Mouse (Mus musculus): ENCODE results near the gene H2al1d.
A peak's percentile ranks its signal among the peaks of the same experiment; 100 is the strongest.
"Not testable (repeated sequence)": the region's sequence is repeated elsewhere in the genome, so short reads cannot be mapped to it uniquely, and the experiment has no call there.

Gene H2al1d

DNA sequence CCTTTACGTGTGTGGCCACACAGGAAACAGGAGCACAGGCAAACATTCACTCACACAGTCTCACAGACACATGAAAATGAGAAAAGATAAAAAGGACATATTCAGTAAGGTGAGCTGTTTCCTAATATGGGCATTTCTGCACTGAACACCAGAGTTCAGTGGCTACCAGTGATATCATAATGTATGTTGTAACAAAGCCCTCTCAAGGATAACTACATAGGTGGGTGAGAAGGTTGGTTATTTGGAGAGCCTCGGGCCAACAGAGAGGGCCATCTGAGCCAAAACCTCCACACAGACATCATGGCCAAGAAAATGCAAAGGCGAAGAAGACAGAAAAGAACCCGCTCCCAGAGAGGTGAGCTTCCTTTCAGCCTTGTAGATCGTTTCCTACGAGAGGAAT, at the start of gene H2al1d:
H2al1d (plus strand) TSS at position 301 of the 400 bp plus-strand sequence.
- DNase-seq (ENCODE audit: low spot score in 2 of 2) = not testable (repeated sequence)

DNA sequence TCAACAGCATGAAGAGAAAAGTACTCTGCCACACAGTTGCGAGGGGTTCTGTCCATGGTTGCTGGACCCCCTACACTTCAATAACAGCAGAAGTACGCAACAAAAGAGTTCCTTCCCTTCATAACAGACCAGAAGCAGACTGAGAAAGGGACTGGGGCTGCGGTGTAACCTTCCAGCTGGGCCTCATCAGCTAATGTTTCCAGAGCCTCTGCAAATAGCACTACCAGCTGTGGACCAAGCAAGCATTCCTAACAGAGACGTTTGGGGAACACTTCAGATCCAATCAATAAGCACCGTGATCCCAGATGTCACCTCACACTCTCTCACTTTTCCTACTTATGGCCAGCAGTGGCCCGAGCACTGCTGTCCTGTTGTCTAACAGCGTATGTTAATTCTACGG, 43.7 kb upstream of the H2al1d start:
- DNase-seq (ENCODE audit: low spot score in 2 of 2) = no peak

DNA sequence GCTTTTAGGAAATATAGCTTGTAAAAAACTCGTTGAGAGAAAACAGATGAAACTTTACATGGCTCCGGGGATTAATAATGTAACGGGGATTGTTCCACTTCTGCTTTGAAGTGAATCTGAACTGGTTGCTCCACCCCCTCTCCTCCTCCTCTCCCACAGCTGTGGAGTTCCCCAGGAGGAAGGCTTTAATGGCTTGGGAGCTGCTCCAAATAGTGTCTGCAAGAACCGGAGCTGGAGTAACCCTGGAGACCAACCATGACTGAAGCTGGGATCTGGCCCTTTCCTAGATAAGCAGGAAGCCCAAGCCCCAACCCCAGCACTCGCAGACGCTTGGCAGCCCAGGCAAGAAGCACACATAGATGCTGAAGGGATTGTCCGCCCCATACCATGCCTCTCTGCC, 40.8 kb upstream of the H2al1d start:
- peak in 1 of 2 experiments; percentile 27 for DNase-seq (ENCODE audit: low spot score in 2 of 2)

DNA sequence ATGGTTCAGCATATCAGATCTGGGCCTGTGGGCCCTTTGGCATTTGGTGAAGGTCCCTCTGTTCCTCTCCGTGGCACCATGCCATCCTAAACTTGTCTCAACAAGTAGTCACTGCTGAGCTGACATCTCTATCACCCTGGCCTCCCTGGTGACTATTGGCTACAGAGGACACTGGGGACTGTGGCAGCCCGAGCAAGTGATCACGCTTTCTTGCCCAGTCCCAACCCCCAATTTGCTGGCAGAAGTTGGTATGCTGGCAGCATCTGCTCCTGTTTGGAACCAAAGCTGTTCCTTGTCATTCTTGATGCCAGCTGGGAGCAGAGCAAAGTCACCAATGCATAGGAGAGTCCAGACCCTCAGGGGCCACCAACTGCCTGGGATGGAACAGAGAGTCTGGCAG, 39.5 kb upstream of the H2al1d start:
- no peak for DNase-seq (ENCODE audit: low spot score in 2 of 2)

DNA sequence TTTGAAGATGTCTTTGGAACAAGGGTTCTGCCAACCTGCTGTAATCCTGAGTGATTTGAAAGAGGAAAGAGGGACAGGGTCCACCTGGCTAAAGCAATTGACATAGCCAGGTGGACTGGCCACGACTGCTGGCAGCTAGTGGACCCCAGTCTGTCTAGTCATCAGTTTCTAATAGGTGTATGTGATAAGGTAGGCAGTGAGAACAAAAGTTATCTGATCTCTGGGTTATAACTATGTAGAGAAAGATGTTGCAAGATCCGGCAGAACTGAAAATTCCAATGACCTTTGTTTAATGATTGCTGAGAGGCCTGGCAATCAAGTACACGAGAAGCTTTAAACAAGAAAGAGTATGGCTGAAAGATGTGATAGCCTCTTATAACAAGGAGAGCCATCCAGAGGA, 35.4 kb upstream of the H2al1d start:
- no peak for DNase-seq (ENCODE audit: low spot score in 2 of 2)

DNA sequence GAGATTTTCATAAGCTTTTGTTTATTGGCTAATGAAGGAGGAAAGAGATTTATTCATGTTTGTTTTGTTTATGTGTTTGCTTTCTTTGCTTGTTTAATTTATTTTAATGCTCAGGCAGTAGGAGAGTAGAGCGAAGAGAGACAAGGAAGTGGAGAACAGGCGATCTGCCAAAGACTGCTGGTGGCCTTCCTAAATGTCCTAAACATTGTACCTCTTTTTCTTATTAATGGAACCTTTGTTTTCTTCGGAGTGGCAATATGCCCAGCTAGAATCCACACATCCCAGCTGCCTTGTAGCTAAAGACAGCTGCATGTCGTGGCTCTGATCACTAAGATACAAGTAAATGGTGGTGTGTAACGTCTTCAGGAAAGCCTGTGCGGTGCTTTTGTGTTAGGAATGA, 31.5 kb upstream of the H2al1d start:
- no peak for DNase-seq (ENCODE audit: low spot score in 2 of 2)

DNA sequence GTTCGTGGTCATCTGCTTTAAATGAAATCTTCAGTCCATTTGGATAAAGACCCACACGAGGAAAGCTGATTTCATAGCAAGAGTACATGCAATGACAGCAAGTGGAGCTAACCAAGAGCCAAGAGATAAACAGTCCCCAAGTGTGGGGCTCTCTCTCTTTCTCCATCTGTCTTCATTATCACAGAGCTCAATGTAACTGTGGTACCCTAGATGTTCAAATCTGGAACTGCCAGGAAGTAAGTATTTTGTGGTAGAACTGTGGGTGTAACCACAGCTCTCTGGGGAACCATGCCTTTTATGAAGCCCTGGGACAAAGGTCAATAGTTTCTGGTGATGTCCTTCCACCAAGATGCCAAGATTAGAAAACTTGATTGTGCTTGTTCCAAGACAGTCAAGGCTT, 27.9 kb upstream of the H2al1d start:
- no peak for DNase-seq (ENCODE audit: low spot score in 2 of 2)

DNA sequence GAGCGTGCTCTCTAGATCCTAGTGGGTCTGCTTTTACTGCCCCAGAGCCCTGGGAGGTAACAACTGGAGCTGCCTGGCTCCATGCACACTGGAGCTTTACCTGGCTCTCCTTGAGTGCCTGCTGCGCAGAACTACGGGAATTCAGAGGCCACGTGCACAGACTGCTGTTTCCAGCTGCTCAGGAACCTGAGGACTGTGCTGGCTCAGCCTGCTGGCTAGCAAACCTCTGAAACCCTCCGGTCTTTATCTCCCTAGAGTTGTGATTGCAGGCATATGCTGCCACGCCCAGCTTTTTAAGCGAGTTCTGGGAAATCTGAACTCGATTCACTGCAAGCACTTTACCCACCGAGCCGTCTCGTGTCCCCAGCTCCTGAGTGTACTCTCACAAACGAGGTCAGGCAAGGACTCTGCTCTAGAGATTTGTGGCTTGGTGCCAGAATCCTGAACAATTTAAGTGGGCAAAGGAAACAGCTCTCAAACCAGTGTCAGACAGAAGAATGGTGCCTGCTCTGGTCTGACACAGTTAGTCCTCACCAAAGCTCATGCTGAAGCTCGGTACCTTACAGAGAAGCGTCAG, 20.2 kb upstream of the H2al1d start:
- DNase-seq (ENCODE audit: low spot score in 2 of 2) = no peak

DNA sequence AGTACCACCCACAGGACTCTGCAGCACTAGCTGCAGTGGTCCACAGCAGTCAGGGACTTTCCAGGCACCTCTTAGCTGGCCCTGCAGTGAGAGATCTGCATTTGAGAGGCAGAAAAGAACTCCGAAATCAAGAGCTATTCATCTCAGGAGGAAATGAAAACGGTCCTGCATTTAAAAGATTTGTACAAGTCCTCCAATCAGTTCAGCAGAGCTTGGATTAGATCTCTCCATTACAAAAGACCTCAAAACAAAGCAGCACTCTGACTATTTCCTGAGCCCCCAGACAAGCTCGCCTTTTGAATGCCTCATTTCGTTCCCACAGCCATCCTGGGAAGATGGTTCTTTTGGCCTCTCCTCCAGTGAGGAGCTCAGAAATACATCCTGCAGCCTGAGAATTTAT, 19.4 kb upstream of the H2al1d start:
- DNase-seq (ENCODE audit: low spot score in 2 of 2) = no peak

DNA sequence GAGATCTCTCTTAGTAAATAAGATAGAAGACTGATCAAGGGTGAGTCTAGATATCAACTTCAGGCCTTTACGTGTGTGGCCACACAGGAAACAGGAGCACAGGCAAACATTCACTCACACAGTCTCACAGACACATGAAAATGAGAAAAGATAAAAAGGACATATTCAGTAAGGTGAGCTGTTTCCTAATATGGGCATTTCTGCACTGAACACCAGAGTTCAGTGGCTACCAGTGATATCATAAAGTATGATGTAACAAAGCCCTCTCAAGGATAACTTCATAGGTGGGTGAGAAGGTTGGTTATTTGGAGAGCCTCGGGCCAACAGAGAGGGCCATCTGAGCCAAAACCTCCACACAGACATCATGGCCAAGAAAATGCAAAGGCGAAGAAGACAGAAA, 9.7 kb upstream of the H2al1d start, which contains the start of gene H2al1a:
H2al1a (plus strand) TSS at position 301 of the 400 bp plus-strand sequence.
- DNase-seq (ENCODE audit: low spot score in 2 of 2) = not testable (repeated sequence)

DNA sequence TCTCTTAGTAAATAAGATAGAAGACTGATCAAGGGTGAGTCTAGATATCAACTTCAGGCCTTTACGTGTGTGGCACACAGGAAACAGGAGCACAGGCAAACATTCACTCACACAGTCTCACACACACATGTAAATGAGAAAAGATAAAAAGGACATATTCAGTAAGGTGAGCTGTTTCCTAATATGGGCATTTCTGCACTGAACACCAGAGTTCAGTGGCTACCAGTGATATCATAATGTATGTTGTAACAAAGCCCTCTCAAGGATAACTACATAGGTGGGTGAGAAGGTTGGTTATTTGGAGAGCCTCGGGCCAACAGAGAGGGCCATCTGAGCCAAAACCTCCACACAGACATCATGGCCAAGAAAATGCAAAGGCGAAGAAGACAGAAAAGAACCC, 6.5 kb upstream of the H2al1d start, which contains the start of gene H2al1b:
H2al1b (plus strand) TSS at position 301 of the 400 bp plus-strand sequence.
- not testable (repeated sequence) for DNase-seq (ENCODE audit: low spot score in 2 of 2)

DNA sequence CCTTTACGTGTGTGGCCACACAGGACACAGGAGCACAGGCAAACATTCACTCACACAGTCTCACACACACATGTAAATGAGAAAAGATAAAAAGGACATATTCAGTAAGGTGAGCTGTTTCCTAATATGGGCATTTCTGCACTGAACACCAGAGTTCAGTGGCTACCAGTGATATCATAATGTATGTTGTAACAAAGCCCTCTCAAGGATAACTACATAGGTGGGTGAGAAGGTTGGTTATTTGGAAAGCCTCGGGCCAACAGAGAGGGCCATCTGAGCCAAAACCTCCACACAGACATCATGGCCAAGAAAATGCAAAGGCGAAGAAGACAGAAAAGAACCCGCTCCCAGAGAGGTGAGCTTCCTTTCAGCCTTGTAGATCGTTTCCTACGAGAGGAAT, 3.3 kb upstream of the H2al1d start, which contains the start of gene H2al1c:
H2al1c (plus strand) TSS at position 301 of the 400 bp plus-strand sequence.
- DNase-seq (ENCODE audit: low spot score in 2 of 2) = not testable (repeated sequence)

DNA sequence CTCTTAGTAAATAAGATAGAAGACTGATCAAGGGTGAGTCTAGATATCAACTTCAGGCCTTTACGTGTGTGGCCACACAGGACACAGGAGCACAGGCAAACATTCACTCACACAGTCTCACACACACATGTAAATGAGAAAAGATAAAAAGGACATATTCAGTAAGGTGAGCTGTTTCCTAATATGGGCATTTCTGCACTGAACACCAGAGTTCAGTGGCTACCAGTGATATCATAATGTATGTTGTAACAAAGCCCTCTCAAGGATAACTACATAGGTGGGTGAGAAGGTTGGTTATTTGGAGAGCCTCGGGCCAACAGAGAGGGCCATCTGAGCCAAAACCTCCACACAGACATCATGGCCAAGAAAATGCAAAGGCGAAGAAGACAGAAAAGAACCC, 3.0 kb downstream of the H2al1d start, which contains the start of gene H2al1e:
H2al1e (plus strand) TSS at position 301 of the 400 bp plus-strand sequence.
- not testable (repeated sequence) for DNase-seq (ENCODE audit: low spot score in 2 of 2)

DNA sequence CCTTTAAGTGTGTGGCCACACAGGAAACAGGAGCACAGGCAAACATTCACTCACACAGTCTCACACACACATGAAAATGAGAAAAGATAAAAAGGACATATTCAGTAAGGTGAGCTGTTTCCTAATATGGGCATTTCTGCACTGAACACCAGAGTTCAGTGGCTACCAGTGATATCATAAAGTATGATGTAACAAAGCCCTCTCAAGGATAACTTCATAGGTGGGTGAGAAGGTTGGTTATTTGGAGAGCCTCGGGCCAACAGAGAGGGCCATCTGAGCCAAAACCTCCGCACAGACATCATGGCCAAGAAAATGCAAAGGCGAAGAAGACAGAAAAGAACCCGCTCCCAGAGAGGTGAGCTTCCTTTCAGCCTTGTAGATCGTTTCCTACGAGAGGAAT, 6.2 kb downstream of the H2al1d start, which contains the start of gene H2al1f:
H2al1f (plus strand) TSS at position 301 of the 400 bp plus-strand sequence.
- not testable (repeated sequence) for DNase-seq (ENCODE audit: low spot score in 2 of 2)

DNA sequence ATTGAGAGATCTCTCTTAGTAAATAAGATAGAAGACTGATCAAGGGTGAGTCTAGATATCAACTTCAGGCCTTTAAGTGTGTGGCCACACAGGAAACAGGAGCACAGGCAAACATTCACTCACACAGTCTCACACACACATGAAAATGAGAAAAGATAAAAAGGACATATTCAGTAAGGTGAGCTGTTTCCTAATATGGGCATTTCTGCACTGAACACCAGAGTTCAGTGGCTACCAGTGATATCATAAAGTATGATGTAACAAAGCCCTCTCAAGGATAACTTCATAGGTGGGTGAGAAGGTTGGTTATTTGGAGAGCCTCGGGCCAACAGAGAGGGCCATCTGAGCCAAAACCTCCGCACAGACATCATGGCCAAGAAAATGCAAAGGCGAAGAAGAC, 9.3 kb downstream of the H2al1d start, which contains the start of gene H2al1g:
H2al1g (plus strand) TSS at position 301 of the 400 bp plus-strand sequence.
- not testable (repeated sequence) for DNase-seq (ENCODE audit: low spot score in 2 of 2)

DNA sequence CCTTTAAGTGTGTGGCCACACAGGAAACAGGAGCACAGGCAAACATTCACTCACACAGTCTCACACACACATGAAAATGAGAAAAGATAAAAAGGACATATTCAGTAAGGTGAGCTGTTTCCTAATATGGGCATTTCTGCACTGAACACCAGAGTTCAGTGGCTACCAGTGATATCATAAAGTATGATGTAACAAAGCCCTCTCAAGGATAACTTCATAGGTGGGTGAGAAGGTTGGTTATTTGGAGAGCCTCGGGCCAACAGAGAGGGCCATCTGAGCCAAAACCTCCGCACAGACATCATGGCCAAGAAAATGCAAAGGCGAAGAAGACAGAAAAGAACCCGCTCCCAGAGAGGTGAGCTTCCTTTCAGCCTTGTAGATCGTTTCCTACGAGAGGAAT, 12.6 kb downstream of the H2al1d start, which contains the start of gene H2al1h:
H2al1h (plus strand) TSS at position 301 of the 400 bp plus-strand sequence.
- DNase-seq (ENCODE audit: low spot score in 2 of 2) = not testable (repeated sequence)

DNA sequence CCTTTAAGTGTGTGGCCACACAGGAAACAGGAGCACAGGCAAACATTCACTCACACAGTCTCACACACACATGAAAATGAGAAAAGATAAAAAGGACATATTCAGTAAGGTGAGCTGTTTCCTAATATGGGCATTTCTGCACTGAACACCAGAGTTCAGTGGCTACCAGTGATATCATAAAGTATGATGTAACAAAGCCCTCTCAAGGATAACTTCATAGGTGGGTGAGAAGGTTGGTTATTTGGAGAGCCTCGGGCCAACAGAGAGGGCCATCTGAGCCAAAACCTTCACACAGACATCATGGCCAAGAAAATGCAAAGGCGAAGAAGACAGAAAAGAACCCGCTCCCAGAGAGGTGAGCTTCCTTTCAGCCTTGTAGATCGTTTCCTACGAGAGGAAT, 15.7 kb downstream of the H2al1d start, which contains the start of gene H2al1i:
H2al1i (plus strand) TSS at position 301 of the 400 bp plus-strand sequence.
- not testable (repeated sequence) for DNase-seq (ENCODE audit: low spot score in 2 of 2)

DNA sequence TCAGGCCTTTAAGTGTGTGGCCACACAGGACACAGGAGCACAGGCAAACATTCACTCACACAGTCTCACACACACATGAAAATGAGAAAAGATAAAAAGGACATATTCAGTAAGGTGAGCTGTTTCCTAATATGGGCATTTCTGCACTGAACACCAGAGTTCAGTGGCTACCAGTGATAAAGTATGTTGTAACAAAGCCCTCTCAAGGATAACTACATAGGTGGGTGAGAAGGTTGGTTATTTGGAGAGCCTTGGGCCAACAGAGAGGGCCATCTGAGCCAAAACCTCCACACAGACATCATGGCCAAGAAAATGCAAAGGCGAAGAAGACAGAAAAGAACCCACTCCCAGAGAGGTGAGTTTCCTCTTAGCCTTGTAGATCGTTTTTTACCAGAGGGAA, 18.9 kb downstream of the H2al1d start, which contains the start of gene H2al1j:
H2al1j (plus strand) TSS at position 301 of the 400 bp plus-strand sequence.
- DNase-seq (ENCODE audit: low spot score in 2 of 2) = not testable (repeated sequence)

DNA sequence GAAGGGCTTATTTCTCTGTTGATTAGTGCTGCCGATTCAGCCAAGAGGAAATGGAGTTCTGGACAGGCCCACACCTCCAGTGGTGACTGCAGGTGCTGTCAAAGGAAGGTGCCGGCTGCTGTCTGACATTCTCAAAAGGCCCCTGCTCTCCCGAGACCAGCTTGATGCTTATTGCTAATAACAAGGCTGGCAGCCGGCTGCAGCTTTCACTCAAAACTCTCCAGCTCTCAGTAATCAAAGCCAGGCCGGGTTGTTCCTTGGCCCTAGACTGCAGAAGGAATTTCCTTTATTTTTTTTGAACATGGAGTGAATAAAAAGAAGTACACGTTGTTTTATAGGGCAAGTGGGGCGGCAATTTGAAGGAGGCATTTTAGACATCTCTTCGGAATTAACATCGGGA, 37.1 kb downstream of the H2al1d start:
- no peak for DNase-seq (ENCODE audit: low spot score in 2 of 2)

DNA sequence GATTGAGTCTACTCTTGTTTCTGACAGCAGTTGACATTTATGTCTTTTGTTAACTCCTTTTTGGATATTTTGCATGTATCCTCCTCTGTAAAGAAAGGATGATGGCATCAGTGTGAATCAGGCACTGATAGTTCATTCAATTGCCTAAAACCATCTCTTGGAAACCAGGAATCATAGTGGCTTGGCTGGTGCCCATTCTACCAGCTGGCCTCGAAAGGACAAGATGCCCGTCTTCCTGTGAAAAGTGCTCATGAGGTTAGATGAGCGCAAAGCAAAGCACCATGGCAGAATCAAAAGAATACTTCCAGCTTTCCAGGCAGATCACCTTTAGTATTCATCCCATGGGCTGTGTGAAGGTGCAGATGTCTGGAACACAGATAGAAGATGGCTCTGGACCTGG, 38.1 kb downstream of the H2al1d start:
- DNase-seq (ENCODE audit: low spot score in 2 of 2) = no peak

Measured in urinary bladder, postnatal 4 days (tissue).